Mouse (Mus musculus): ENCODE measurements around the gene Rbms3.

Rbms3 gene

GRCm38 (mm10) chr9:117375776-117376175 lies 253.9 kb downstream of the Rbms3 start:
- DNase-seq (ENCODE audit: low read depth, low spot score) = no peak

- DNase-seq (ENCODE audit: low read depth, low spot score) = no peak
Observed at GRCm38 (mm10) chr9:117373164-117373741, 256.5 kb downstream of the Rbms3 start.

DNA sequence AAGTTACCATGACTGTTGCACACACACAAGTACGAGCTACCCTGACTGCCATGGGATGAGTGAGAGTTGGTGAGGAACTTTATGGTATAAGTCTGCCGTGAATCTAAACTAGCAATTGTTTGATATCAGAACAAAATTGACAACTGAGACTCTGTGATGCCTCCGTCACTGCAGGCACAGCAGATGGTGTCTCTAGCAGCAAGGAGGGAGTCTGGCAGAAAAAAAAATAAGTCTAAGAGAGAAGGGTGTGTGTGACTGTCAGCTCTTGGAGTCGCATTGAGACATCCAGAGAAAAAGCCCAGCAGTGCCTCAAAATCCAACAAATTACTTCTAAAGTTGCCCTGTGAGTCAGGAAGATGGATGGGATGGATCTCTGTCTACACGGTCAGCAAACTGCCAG lies 257.7 kb downstream of the Rbms3 start:
- DNase-seq (ENCODE audit: low read depth, low spot score) = no peak

DNA sequence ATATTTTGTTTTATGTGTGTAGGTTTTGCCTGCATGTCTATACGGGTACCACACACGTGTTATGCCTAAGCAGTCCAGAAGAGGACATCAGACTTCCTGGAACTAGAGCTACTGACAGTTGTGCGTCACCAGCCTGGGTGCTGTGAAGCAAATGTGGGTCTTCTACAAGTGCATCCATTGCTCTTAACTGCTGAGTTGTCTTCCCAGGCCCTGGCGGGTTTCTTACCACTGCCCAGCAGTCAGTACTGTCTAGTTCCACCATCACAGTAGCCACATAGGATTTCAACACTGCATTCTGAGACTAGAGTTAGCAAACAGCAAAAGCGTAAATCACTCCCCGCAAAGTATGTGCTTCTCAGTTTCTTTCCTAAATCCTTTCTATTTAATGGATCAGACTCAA lies 259.6 kb downstream of the Rbms3 start:
- no peak for DNase-seq (ENCODE audit: low read depth, low spot score)

GRCm38 (mm10) chr9:117368016-117368415 lies 261.7 kb downstream of the Rbms3 start:
- DNase-seq (ENCODE audit: low read depth, low spot score) = no peak

GRCm38 (mm10) chr9:117364610-117365009 lies 265.1 kb downstream of the Rbms3 start:
- no peak for DNase-seq (ENCODE audit: low read depth, low spot score)

- no peak for DNase-seq (ENCODE audit: low read depth, low spot score)
Observed at GRCm38 (mm10) chr9:117361431-117361830, 268.3 kb downstream of the Rbms3 start.

DNA sequence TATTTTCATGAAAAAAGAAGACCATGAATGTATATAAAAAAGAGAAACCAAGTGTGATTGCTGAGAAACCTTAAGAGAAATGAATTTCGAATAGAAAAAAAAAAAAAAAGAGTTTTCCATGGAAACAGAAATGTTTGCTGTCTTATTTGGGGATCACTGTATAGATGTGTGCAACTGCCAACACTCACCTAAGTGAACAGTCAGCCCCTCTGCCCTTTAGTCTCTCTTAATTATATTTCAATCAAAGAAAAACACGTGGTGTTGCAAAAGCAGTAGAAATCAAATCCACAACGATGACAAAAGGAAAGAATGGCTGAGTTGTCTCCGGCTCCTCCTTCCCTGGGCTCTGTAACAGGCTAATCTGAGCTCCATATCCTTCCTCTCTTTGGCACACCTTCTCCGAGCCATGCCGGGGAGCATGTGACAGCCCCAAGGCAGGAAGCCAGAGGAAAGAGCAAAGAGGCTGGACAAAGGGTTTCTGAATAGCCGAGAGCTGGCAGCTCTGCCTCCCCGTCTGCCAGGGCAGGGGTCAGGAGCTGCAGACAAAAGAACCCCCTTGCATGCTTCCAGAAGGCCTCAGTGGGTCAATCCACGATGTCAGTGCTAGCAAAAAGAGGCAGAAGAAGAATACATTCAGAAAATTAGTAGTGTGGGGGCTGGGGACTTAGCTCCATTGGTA lies 272.8 kb downstream of the Rbms3 start:
- no peak for DNase-seq (ENCODE audit: low read depth, low spot score)

DNA sequence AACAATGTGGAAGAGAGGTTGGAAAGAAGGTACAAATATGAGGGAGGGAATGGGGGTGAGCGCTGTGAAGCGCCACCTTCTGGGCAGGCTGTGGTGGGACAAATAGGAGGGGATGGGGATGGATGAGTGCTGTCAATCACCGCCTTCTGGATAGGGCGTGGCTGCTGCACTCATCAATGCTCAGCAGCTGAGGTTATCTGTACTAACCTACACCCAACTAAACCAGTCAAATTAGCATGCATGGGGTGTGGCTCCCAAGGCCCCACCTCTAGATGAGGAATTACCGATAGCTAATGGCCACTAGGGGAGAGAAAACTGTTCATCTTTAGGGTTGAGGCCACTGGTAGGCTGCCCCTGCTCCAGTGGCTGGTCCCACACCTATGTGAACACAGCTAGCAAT lies 274.2 kb downstream of the Rbms3 start:
- no peak for DNase-seq (ENCODE audit: low read depth, low spot score)

- no peak for DNase-seq (ENCODE audit: low read depth, low spot score)
Observed at GRCm38 (mm10) chr9:117342336-117342735, 287.4 kb downstream of the Rbms3 start.

DNA sequence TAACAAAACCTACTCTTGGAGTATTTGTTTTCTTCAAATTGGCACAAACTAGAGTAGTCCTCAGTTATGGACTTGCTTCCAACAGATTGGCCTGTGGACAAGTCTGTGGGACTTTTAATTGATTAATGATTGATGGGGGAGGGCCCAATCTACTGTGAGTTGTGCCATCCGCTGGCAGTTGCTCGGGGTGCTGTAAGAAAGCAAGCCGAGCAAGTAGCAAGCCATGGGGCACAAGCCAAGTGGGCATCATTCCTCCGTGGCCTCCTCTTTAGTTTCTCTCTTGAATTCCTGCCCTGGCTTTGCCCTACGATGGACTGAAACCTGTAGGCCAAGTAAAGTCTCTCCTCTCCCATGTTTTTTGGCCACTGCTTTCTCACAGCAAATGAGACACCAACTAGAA lies 299.0 kb downstream of the Rbms3 start:
- DNase-seq (ENCODE audit: low read depth, low spot score) = no peak

- no peak for DNase-seq (ENCODE audit: low read depth, low spot score)
Observed at GRCm38 (mm10) chr9:117319271-117319670, 310.4 kb downstream of the Rbms3 start.

DNA sequence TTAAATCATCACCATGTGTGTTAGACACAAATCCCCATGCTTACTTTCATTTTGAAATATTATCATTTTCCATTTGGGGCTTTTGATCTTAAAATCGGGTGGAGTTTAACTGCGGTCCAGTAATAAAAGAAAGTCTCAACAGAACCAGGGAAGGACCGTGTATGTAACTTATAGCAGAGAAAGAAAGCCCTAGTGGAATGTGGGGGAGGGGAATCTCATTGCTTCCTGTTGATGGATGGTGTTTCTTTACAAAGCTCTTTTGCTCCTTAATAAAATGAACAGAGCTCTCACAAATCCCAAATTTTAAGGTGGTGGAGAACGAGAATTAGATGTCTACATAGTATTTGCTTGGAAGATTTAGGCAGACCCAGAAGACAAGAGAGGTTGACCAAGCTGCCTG lies 311.3 kb downstream of the Rbms3 start:
- peak; percentile 35 for DNase-seq (ENCODE audit: low read depth, low spot score)

DNA sequence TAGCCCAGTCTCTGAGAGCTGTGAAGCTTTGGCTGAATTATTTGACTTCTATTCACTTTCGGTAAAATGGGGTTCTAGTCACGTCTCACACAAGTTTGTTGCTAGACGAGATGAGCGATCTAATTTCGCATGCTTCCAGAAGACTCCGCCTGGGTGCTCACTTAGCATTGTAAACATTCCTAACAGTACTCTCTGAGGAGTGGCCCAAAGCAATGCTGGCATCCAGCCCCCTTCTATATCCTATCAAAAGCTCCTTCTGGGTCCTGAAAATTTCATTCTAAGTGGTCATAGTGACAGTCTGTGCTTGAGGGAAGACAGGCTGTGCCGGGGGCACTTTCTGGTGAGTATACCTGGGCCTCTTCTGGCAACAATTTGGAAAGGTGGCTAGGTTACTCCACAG lies 312.5 kb downstream of the Rbms3 start:
- no peak for DNase-seq (ENCODE audit: low read depth, low spot score)

DNA sequence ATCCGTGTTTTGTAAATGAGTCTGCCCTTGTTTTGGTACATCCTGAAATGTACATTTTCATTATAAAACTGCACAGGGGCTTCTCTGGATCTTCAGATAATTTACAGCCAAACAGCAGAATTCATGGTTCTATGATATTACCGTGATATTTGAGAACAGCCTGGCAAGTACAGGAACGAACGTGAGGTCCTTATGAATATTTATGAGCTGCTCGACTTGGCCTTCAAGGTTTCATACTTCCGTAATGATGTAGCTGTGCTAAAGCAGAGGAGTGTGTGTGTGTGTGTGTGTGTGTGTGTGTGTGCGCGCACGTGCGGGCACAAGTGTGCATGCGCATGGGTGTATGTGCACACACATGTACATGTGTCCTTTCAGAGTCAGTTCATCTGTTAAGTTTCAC lies 316.1 kb downstream of the Rbms3 start:
- no peak for DNase-seq (ENCODE audit: low read depth, low spot score)

GRCm38 (mm10) chr9:117309809-117310208 lies 319.9 kb downstream of the Rbms3 start:
- no peak for DNase-seq (ENCODE audit: low read depth, low spot score)

- no peak for DNase-seq (ENCODE audit: low read depth, low spot score)
Observed at GRCm38 (mm10) chr9:117298991-117299390, 330.7 kb downstream of the Rbms3 start.

DNA sequence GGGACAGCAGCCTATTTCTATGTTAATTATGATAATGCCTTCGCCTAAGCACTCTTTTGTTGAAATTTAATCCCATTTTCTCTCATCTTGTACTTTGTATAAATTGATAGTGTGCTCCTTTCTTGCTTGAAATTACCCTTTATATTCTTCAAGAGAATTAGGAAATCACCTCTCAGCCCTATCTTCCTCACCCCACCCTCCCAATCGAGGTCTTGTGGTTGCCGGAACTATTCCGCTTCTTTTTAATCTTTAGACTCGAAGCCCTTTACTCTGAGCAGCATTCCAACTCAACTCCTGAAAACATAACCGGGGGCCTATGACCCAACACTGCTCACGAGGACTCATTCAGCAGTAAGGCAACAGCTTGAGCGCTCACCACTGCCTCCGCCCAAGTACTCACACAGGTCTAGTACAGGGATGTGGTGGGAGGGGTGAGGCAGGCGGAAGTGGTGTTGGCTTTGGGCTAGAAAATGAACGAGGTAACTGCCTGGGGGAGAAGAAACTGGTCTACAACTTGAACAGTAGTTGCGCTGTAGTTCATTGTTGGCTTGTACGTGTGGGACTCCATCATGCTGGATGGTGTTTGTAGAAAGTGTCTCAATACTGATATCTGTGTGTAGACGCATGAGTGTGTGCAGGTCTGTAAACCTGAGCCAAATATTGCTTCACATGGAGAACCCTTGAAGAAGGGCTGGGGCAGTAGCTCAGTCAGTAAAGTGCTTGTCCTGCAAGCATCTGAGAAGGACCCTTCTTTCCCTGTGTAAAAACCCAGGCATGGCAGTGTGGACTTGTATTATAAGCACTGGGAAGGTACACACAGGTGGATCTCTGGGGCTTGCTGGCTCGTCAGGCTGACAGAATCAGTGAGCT lies 331.8 kb downstream of the Rbms3 start:
- no peak for DNase-seq (ENCODE audit: low read depth, low spot score)

- DNase-seq (ENCODE audit: low read depth, low spot score) = no peak
Observed at GRCm38 (mm10) chr9:117291066-117291850, 338.5 kb downstream of the Rbms3 start.

- no peak for DNase-seq (ENCODE audit: low read depth, low spot score)
Observed at GRCm38 (mm10) chr9:117274846-117275245, 354.9 kb downstream of the Rbms3 start.

DNA sequence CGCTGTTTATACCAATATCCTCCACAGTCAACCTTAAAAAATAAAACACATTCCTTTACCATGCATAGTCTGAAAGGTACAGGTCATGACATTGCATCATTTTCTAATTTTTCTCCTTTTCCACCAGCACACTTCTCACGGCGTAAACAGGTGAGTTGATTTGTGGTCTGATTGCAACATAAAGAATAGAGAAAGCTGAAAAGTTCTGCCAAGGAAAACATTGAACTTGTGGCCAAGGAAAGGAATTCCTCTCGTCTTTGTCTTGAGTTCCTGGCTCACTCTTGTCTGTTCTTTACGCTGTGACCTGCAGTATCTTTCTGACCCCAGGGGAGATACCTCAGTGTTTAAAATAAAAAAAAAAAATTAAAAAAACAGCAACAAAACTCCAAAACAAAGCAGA lies 370.1 kb downstream of the Rbms3 start:
- no peak for DNase-seq (ENCODE audit: low read depth, low spot score)

DNA sequence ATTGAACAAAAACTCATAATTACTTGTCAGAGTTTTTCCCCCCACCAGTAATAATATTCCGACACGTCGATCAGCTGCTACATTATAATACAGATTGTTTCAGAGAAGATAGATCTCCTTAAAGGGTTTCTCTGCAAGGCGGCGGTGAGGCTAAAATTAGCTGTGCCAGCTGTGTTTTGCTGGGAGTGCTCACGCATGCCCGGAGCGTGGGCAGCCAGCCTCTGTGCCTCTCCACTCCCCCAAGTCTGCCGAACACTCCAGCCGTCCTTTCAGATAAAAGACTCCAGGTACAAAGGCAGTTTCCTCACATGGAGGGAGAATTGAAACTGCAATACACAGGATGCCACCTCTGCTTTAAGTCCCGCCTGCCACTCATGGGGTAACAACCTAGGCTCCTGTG lies 376.4 kb downstream of the Rbms3 start:
- DNase-seq (ENCODE audit: low read depth, low spot score) = no peak
